Mouse (Mus musculus): ENCODE measurements around the gene Sfswap.

Gene Sfswap

DNA sequence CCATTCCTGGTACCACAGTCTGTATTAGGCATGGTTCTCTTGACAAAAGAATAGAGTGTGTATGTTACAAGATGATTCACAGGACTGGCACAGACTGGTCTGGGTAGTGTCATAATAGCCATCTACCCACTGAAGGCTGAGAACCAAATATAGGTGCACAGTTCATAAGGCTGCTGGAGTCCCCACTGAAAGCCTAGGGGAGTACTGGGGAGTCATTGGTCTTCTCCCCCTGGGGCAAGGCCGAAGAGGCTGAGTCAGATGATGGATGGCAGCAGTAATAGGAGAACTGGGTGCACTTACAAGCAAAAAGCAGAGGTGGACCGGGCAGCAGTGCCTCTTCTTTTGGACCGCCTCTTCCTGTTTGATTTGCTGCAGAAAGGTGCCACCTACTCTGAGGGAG is 32.7 kb downstream of the Sfswap start:
- no peak for DNase-seq

DNA sequence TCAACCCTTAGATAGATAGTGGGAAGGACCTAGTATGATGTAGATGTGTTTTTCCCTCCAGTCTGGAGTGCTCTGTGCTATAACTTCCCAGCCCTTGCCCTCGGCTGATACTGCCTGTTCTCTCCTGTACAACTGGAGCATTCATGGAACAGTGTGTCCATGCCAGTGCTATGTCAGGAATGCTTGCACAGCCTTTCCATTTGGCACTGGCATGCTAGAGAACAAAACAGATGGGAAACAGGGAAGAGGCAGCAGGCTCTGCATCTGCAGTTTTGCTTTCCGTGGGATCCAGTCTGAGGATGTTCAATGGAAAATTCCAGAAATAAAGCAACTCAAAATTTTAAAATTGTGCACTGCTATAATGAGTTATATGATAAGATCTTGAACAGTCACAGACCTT is 33.5 kb downstream of the Sfswap start:
- peak in 1 of 2 experiments; percentile 31 for DNase-seq

DNA sequence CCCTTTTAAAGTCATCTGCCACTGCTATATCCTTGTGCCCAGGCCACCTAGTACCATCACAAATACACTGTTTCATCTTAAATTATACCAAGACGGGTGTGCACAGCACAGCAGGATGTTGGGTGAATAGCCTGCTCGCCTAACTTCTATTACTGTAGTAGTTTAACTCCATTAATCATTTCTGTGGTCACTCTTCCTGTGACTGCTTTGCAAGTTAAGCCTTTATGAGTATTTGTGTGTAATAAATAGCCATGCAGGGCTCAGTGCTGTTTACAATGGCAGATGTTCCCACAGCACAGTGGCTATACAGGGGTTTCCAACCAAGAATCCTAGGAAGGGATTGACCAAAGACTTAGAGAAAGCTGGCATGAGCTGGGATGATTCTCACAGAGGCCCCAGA is 34.0 kb downstream of the Sfswap start:
- DNase-seq: no peak

DNA sequence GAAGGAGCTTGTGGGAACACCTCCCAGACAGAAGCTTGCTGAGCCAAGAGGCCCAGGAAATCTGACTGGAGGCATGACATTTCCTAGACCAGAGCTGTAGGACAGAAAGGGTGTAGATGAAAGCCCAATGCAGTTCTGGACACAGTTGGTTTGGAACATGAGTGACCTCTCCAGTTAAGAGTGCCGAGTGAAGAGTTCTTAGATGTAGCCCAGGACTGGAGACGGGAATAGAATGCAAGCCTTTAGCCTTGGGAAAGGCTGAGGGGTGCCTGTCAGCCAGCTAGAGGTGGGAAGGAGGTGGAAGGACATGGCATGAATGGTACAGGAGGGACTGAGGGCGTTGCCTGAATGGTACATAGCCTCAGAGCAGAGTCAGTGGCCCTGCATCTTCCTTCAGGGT is 34.4 kb downstream of the Sfswap start:
- no peak for DNase-seq

DNA sequence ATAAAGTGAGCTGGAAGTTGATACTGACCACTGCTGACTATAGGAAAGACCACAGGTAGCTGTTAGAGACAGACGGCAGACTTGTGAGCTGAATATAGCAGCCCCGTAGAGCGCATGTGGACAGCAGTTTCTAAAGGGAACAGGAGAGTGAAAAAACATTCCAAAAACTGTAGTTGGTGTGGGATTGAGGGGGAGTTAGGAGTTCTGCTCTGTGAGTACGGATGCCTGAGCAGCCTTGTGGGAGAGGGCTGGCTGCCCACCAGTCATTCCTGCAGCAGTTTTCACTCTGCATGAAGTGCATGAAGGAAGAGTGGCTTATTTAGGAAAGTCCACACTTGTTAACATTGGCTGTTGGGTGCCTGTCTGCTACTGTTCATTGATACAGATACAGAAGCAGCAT is 37.8 kb downstream of the Sfswap start:
- DNase-seq: no peak

DNA sequence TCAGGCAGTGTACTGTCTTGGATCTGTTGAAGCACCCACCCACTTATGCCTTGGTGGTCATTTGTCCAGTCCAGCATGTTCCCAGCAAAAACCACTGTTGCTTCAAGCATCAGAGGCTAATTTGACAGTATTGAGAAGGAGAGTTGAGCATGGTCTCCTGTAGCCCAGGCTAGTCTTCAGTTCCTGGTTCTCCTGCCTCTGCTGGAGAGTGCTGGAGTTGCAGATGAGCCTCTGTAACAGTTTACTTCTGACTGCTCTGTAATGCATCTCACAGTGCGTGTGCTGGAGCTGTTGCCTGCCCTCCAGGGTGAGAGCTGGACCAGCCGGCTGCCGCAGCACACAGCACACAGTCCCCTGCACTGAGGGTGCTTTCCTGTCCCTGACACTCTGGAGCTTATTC is 41.2 kb downstream of the Sfswap start:
- no peak for DNase-seq

DNA sequence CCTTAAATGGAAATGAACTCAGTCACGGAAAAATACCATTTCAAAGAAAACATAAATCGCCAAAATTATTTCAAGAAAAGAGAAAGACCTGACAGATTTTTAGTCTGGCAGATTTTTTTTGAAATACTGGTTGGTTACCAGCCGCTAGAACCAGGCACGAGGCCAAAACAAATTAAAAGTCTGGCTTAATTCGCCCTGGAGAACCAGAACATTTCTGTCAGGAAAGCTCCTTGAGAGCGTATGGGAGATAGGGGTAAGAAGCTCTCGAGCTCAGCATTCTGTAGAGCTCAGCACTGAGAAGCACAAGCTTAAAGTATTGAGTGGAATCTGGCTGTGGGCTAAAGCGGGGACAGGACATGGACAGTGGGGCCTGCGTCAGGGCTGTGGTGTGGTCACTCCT is 44.8 kb downstream of the Sfswap start:
- DNase-seq: no peak

DNA sequence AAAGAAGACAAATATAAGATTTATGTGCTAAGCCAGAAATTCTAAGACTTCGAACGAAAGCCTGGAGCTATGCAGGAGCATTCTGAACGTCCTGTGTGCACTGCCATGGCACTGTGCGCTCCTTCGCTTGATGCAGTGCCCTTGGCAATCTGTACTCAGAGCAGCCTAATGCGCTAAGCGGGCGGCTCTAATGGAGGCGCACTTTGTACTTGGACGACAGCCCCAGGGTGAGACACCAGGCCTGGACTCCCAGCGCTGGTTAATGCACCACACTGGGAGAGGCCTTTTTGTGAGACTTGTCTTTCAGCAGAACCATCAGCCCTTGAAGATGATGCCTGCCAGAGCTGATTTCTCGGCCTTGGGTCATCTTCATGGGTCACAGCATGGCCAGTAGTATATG is 48.7 kb downstream of the Sfswap start:
- DNase-seq: no peak

DNA sequence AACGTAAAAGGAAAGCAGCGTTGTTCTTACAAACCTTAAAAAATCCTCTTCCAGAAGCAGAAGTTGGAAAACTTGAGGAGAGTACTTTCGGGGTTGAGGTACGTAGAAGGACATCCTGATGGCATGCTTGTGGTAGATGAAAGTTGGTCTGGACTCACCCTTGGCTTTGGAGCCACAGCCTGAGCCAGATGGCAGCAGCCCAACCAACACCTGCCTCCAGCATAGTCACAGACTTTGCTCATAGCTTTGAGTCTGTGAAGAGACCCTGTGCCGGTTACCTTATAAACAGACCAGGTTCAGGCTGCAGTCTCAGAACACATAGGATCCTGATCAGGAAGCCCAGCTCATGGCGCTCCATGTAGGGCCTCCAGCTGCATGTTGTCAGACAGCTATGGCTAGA is 49.8 kb downstream of the Sfswap start:
- DNase-seq: no peak

DNA sequence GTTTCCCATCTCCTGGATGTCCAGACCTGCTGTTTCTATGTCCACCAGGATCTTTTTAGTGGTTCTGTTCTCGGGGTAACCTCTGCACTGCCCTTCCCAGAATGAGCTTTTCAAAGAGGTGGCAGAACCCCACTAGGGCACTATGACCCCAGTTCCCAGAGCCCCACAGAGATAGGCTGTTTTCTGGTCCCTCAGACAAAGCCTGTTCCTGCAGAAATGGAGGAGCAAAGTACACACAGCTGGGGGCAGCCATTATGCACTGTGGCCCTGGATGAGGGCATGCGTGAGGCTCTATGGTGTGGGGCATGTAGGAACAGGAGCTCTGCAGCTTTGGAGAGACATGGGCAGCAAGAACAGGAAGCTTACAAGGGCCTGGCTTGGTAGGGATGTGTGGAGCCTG is 51.0 kb downstream of the Sfswap start:
- no peak for DNase-seq

DNA sequence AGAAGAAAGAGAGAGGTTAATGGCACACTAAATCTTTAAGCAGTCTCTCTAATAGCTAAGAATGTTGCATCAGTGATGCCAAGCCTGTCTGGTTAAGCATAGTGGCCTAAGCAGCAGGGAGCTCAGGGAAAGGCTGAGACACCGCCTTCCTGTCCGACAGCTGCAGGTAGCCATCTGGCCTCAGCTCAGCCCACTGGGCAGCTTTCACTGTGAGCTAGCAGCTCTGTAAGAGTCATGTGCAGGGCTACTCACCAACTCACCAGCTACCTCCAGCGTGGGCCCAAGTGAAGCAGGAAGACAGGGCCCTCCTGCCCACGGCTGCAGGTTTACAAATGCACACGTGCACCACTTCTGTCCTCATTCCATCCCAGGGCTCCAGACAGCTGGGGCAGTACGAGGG is 52.6 kb downstream of the Sfswap start:
- no peak for DNase-seq

DNA sequence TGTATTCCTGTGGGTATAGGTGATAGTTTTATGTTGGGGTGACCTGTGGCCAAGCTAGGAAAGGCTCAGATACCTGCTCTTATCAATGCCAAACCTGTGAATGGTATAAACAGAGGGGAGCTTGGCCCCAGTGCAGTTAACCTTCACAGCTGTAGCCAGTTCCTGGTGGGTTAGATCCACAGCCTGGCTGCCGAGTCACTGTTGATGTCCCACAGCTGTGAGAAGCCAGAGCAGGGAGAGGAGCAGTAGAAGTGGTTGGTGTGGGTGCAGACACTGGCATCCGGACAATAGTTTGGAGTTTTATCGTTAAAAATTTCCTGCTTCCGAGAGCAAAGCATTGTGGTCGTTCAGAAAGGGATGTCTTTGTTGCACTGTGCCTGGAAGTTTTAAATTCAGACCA is 57.6 kb downstream of the Sfswap start:
- no peak for DNase-seq

DNA sequence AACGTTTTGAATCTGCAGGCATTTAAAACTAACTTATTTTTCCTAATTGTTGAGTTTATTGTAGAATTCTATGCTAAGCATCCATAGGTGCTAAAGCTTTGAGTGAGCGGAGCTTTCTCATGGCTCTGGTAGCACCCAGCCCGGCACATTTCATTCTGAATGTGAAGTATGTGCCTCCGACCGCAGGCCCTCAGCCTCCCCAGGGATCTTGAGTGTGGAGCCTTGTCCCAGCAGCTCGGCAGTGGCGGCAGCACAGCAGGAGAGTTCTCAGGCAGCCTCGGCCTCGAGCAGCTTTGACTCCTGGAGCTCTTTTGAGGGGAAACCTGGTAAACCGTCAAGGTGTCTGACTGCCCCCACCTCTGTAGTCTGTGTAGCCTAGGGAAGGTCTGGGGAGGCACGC is 58.3 kb downstream of the Sfswap start:
- DNase-seq: no peak

DNA sequence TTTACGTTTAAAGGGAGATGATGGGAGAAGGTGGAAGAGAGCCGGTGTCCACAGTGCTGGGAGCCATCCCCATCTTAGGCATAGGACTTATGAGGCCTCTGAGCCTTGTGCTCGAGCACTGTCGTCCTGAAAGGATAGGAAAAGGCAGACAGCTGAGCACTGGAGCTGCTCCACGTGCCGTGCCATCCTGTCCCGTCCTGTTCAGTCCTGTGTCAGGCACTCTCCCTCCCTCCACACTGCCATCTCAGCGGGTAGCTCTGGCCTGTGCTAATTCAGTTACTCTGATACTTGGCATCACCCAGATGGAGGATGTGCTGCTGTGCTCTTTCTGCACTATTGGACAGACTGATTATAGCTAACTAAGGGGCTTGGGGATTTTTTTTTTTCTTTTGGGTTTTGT is 61.3 kb downstream of the Sfswap start:
- DNase-seq: peak in 1 of 2 experiments; percentile 52

DNA sequence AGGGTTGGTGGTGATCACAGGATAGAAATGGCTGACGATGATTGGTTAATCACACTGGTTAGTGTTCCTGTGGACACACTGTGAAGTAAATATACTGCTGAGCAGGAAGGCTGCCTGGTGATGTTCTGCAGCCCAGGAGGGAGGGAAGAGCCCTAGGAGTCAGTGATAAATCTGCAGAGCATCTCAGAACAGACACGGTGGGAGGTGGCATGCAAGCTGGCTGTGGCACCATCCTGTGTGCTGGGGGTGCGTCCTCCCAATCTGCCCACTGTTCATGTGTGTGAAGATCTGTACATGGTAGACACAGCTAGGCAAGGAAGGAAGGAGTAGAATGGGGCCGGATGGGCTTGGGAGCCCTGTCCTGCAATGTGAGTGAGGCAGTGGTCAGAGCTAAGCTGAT is 67.6 kb downstream of the Sfswap start:
- DNase-seq: no peak

DNA sequence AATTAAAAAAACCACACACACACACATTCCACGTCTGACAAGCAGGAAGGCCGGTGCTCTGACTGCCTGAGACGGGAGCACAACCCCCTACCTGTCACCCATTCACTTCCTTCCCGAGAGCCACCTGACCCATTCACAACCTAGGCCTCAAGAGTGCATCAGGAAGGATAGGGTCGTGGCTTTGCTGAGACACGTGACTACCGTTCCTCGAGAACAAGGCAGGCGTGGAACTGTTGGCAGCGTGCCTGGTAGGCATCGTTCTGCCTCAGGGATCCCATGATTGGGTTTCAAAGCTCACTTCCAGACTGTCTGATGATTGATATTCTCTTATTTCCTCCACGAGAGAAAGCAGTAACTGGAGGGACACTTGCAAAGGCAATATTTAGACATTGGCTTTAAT is 77.2 kb downstream of the Sfswap start:
- no peak for DNase-seq

DNA sequence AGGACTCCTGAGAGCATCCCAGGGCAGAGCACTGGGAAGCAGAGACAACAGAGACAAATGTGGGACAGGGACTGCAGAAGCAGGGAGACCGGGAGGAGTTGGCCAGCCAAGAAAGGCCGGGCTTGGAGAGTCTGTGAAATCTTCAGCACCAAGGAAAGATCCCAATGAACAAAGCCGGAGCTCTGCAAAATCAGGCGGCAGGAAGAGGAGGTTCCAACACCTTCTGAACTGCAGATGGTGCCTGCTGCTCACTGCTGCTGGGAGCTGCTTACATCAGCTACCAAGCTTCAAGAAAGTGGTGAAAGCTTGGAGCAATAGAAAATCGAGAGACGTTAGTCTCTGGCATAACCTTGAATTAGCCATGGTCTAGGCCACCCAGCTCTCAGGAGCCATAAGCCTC is 79.0 kb downstream of the Sfswap start:
- DNase-seq: no peak

DNA sequence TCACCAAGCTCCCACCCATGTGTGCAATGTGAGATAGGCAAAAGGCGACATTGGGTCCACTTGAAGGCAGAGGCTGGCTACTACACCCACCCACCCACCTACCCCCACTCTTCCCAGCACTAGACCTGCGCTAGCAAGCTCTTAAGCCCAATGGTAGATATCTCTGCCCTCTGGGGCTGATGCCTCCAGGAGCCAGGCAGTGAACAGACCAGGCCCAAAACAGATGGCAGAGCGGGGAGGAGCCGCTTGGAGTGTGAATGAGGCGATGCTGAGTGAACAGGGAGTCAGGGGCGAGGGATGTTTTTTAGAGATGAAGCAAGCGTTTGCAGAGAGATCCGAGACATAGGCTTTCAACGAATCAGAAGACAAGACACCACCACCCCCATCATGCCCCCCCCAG is 79.6 kb downstream of the Sfswap start:
- DNase-seq: no peak

DNA sequence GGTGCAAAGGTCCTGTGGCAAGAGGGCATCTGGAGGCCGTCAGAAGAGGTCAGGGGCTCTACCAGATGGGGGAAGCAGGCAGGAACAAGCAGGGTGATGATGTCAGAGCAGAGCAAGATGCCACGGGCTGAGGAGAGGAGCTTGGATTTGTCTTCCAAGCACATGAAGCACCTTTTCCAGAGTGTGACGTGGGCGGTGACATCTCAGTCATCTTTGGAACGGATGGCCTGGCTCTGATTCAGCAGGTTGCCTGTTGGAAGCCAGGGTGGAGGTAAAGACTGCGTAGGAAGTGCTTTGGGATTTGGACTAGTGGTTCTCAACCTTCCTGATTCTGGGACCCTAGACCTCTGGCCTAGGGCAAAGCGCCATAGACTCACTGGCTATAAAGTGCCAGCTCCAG is 80.0 kb downstream of the Sfswap start:
- no peak for DNase-seq

DNA sequence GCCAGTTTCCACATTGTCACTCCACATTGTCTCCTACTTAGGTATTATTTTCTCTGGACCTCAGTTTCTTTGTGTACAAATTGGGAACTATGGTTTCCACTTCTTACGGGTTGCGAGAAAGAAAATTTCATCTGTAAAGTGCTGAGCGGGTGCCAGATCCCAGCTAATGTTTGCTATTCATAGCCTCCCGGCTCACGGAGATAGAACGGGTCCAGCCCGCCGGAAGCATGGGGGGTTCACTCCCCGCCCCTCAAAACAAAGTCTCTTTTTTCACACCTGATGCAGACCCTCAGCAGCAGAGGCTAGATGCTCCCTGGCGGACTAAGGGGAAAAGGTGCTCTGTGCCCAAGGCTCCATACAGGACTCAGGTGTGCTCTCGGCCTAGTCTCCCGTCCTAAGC is 82.3 kb downstream of the Sfswap start:
- DNase-seq: no peak

DNA sequence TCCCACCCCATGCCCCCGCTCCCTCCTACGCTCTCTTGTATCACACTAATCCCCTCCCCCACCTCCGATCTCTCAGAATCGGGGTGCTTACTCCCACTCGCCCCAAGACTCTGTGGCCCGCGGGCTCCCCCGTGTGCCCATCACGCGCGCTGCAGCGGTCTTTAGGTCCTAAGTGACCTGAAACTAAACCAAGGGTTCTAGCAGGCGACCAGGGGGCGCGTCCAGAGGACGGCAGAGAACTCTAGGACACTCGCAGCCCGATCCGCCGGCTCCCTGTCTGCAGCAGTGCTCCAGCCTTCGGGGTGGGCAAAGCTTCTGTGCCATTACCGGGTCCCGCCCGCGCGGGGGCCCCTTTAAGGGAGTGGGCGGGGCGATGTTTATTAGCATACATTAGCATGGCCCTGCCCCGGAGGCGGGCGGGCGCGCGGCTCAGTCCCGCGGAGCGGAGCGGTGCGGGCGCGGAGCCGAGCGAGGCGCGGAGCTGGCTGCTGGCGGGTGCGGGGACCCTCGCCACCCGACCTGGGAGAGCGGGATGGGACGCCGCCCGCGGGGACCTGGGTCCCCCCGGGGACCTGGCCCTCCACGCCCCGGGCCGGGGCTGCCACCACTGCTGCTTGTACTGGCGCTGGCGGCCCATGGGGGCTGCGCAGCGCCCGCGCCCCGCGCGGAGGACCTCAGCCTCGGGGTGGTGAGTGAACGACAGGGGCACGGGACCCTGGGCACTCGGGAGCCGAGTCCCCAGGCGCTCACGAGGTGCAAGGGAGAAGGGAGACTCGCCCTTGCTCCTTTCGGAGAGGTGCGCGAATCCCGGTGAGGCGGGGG is 83.0 kb downstream of the Sfswap start, which contains the start of gene Mmp17:
Gene Mmp17 (plus strand): TSS at position 409 of the 822 bp plus-strand sequence.
- DNase-seq: peak; percentile 94 to 96

DNA sequence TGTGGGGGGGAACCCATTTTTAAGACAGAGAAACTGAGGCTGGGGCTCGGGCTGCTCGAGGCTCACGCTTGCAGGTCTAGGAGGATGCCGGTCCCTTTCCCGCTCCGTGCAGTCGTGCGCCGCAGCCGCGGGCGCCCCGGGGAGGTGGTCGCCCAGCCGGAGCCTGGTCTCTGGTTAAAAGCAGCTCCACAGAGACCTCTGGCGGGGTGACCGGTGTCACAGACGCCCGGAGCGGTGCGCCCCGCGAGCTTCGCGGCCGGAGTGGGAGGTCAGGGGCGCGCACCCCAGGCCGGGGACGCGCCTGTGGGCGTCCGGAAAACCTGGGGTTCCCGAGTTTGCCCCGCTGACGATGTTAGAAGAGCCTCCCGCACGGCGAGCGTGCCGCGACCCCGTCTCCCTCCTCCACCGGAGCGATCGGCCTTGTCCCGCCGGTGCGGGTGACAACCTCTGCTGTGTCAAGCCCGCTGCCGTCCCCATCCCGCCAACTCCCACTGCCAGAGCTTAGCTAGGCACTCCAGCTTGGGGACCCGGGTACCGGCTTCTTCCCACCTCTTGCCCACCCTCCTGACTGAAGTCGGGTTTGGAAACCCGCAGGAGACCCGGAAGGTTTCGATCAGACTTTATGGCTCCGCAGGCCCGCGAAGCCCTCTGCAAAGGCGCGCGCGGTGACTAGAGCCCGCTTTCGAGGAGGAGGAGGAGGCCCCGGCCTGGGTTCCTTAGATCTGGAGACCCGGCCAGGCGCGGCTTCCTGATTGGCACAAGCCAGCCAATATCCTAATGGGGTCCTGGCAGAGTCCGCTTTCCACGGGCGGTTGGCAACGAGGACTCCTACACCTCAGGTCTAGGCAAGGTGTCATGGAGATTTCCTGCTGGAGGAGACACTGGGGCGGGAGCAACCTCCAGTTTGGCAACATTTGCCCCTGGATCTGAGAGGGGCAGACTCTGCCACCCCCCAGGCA is 83.8 kb downstream of the Sfswap start:
- peak; percentile 72 to 73 for DNase-seq

DNA sequence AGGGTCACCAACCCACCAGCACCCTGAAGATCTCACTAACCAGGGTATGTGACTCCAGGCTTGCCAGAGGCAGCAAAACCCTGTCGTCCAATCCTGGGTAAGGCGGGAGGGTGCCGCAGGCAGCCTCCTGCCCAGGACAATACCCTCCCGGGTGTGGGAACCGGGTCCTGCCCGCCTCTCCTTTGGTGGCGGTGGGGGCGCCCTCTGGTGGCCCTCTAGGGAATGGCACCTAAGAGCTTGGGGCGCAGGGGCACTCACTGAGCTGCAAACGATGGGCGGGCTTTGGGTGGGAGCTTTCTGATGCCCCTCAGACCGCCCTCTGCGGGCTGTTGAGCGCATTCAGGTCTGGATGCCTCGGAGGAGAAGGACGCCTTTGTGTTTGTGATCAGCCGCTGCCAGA is 85.0 kb downstream of the Sfswap start:
- DNase-seq: peak; percentile 93 to 95

DNA sequence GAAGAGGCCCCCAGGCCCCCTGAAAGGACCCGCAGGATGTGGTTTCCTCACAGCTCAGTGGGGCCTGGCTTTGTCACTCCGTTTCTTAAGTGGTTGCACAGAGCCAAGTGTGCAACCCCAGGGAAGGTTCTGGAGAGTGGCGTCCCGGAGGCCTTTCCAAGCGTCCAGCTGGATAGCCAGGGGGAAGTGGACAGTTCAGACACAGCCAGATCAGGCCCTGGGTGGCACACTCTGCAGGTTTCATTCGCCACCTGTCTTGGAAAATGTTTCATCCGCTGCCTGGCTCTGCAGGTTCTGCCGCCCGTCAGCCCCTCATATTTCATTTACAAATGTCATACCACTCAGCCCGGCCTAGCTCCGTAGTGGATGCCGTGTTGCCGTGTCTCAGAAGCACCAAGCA is 85.5 kb downstream of the Sfswap start:
- peak; percentile 59 to 60 for DNase-seq
